Mouse (Mus musculus): ENCODE results near the gene Cltc. TPM values are rescaled to one million over a fixed set of nuclear protein-coding genes. Genes with fewer than 3 reads are reported as not detected.
"Not testable (repeated sequence)": the region's sequence is repeated elsewhere in the genome, so short reads cannot be mapped to it uniquely, and the experiment has no call there.

The Cltc gene
- polyA plus RNA-seq, 1 experiment: 191 TPM

- TF ChIP-seq CTCF (IDR thresholded peaks at IDR 0.05; ENCODE audit: borderline replicate concordance, extremely low read depth, insufficient read depth, insufficient read length) (no peak), POLR2A (IDR thresholded peaks at IDR 0.05; ENCODE audit: borderline replicate concordance, extremely low read depth, insufficient read depth, insufficient read length, poor library complexity, severe bottlenecking) (no peak)
Observed at GRCm38 (mm10) chr11:86757142-86757479, 254 bp downstream of the Cltc start.

GRCm38 (mm10) chr11:86756156-86757141 lies 916 bp downstream of the Cltc start:
- DNase-seq (ENCODE audit: low read depth): peak; percentile 84
- no peak for TF ChIP-seq POLR2A (IDR thresholded peaks at IDR 0.05; ENCODE audit: borderline replicate concordance, extremely low read depth, insufficient read depth, insufficient read length, poor library complexity, severe bottlenecking)
- TF ChIP-seq CTCF (IDR thresholded peaks at IDR 0.05; ENCODE audit: borderline replicate concordance, extremely low read depth, insufficient read depth, insufficient read length): no peak

More at GRCm38 (mm10) chr11:86757142-86757479, 254 bp downstream of the Cltc start:
- no peak for DNase-seq (ENCODE audit: low read depth)

- no peak for DNase-seq (ENCODE audit: low read depth)
Observed at GRCm38 (mm10) chr11:86752404-86752803, 5.0 kb downstream of the Cltc start.

GRCm38 (mm10) chr11:86751010-86751409 lies 6.4 kb downstream of the Cltc start:
- DNase-seq (ENCODE audit: low read depth): no peak
- TF ChIP-seq POLR2A (IDR thresholded peaks at IDR 0.05; ENCODE audit: borderline replicate concordance, extremely low read depth, insufficient read depth, insufficient read length, poor library complexity, severe bottlenecking): no peak
- TF ChIP-seq CTCF (IDR thresholded peaks at IDR 0.05; ENCODE audit: borderline replicate concordance, extremely low read depth, insufficient read depth, insufficient read length): no peak

More at GRCm38 (mm10) chr11:86752404-86752803, 5.0 kb downstream of the Cltc start:
- TF ChIP-seq CTCF (IDR thresholded peaks at IDR 0.05; ENCODE audit: borderline replicate concordance, extremely low read depth, insufficient read depth, insufficient read length): no peak
- no peak for TF ChIP-seq POLR2A (IDR thresholded peaks at IDR 0.05; ENCODE audit: borderline replicate concordance, extremely low read depth, insufficient read depth, insufficient read length, poor library complexity, severe bottlenecking)

GRCm38 (mm10) chr11:86749776-86750423 lies 7.5 kb downstream of the Cltc start:
- peak; percentile 34 for DNase-seq (ENCODE audit: low read depth)
- no peak for TF ChIP-seq CTCF (IDR thresholded peaks at IDR 0.05; ENCODE audit: borderline replicate concordance, extremely low read depth, insufficient read depth, insufficient read length)
- no peak for TF ChIP-seq POLR2A (IDR thresholded peaks at IDR 0.05; ENCODE audit: borderline replicate concordance, extremely low read depth, insufficient read depth, insufficient read length, poor library complexity, severe bottlenecking)

GRCm38 (mm10) chr11:86745634-86746404 lies 11.5 kb downstream of the Cltc start:
- TF ChIP-seq CTCF (IDR thresholded peaks at IDR 0.05; ENCODE audit: borderline replicate concordance, extremely low read depth, insufficient read depth, insufficient read length) (no peak), POLR2A (IDR thresholded peaks at IDR 0.05; ENCODE audit: borderline replicate concordance, extremely low read depth, insufficient read depth, insufficient read length, poor library complexity, severe bottlenecking) (no peak)
- no peak for DNase-seq (ENCODE audit: low read depth)

- TF ChIP-seq CTCF (IDR thresholded peaks at IDR 0.05; ENCODE audit: borderline replicate concordance, extremely low read depth, insufficient read depth, insufficient read length) (no peak), POLR2A (IDR thresholded peaks at IDR 0.05; ENCODE audit: borderline replicate concordance, extremely low read depth, insufficient read depth, insufficient read length, poor library complexity, severe bottlenecking) (no peak)
Observed at GRCm38 (mm10) chr11:86742605-86743004, 14.8 kb downstream of the Cltc start.

GRCm38 (mm10) chr11:86741505-86741904 lies 15.9 kb downstream of the Cltc start:
- no peak for TF ChIP-seq POLR2A (IDR thresholded peaks at IDR 0.05; ENCODE audit: borderline replicate concordance, extremely low read depth, insufficient read depth, insufficient read length, poor library complexity, severe bottlenecking)
- TF ChIP-seq CTCF (IDR thresholded peaks at IDR 0.05; ENCODE audit: borderline replicate concordance, extremely low read depth, insufficient read depth, insufficient read length): no peak
- DNase-seq (ENCODE audit: low read depth): no peak

More at GRCm38 (mm10) chr11:86742605-86743004, 14.8 kb downstream of the Cltc start:
- DNase-seq (ENCODE audit: low read depth): no peak

- DNase-seq (ENCODE audit: low read depth): no peak
- no peak for TF ChIP-seq POLR2A (IDR thresholded peaks at IDR 0.05; ENCODE audit: borderline replicate concordance, extremely low read depth, insufficient read depth, insufficient read length, poor library complexity, severe bottlenecking)
- TF ChIP-seq CTCF (IDR thresholded peaks at IDR 0.05; ENCODE audit: borderline replicate concordance, extremely low read depth, insufficient read depth, insufficient read length): no peak
Observed at GRCm38 (mm10) chr11:86739470-86739869, 17.9 kb downstream of the Cltc start.

- TF ChIP-seq POLR2A (IDR thresholded peaks at IDR 0.05; ENCODE audit: borderline replicate concordance, extremely low read depth, insufficient read depth, insufficient read length, poor library complexity, severe bottlenecking) (no peak), CTCF (IDR thresholded peaks at IDR 0.05; ENCODE audit: borderline replicate concordance, extremely low read depth, insufficient read depth, insufficient read length) (no peak)
- DNase-seq (ENCODE audit: low read depth): no peak
Observed at GRCm38 (mm10) chr11:86738956-86739355, 18.4 kb downstream of the Cltc start.

- DNase-seq (ENCODE audit: low read depth): not testable (repeated sequence)
Observed at GRCm38 (mm10) chr11:86738308-86738707, 19.1 kb downstream of the Cltc start.
